Mouse (Mus musculus) megakaryocyte, embryonic 14.5 days (primary cell): ENCODE results near the gene Scamp4. TPM values are rescaled to one million over a fixed set of nuclear protein-coding genes. Genes with fewer than 3 reads are reported as not detected.
"Not testable (repeated sequence)": the region's sequence is repeated elsewhere in the genome, so short reads cannot be mapped to it uniquely, and the experiment has no call there.

ENCODE experiments used
- H3K27me3 ChIP-seq: replicated peaks from 2 replicates; pipeline ENCODE3; 2012; ENCODE audit warnings: inconsistent platforms
- H3K36me3 ChIP-seq: replicated peaks from 2 replicates; pipeline ENCODE3; 2012; ENCODE audit warnings: low read length, inconsistent platforms, mixed read lengths
- H3K4me1 ChIP-seq: 2 replicates; pipeline ENCODE4 v1.6.1; 2012; ENCODE audit warnings: inconsistent platforms
- H3K4me3 ChIP-seq: replicated peaks from 2 replicates; pipeline ENCODE3; 2012; ENCODE audit warnings: moderate library complexity, mild to moderate bottlenecking, inconsistent platforms
- H3K9me3 ChIP-seq: 2 replicates; pipeline ENCODE4 v1.6.1; 2012; ENCODE audit warnings: inconsistent platforms
- FLI1 ChIP-seq: IDR thresholded peaks from 2 replicates; pipeline ENCODE4 v1.6.1; 2012; ENCODE audit warnings: low read length, inconsistent platforms, mixed read lengths
- GATA1 ChIP-seq: IDR thresholded peaks from 3 replicates; pipeline ENCODE4 v1.6.1; 2012; ENCODE audit warnings: mixed read lengths, low read length, inconsistent platforms, borderline replicate concordance
- polyA plus RNA-seq: library from polyadenylated mRNA; stranded (reverse); fragments of >175 nt; gene quantifications from 2 replicates; pipeline ENCODE4 v1.2.3, GENCODE M21; 2012; ENCODE audit warnings: low replicate concordance; ENCODE audit not compliant: insufficient read depth

The Scamp4 gene
- polyA plus RNA-seq, 1 experiment: 31.4 TPM

GRCm38 (mm10) chr10:80589879-80590854 is 12.5 kb upstream of the Scamp4 start, which contains the start of gene Abhd17a:
TSS of gene Abhd17a (minus strand) at chr10:80590341.
- Histone ChIP-seq H3K4me3 (peak within 1 kb of the TSS; percentile 100), H3K27me3 (no peaks in the 10 kb centered on the region), H3K9me3 (no peaks in the 10 kb centered on the region), H3K36me3 (peaks cover 21% of the 10 kb centered on the region), H3K4me1 (peaks cover 52% of the 10 kb centered on the region)
- no peak for TF ChIP-seq GATA1
- peak; percentile 47; the same call in 1 of the 2 replicates for TF ChIP-seq FLI1

DNA sequence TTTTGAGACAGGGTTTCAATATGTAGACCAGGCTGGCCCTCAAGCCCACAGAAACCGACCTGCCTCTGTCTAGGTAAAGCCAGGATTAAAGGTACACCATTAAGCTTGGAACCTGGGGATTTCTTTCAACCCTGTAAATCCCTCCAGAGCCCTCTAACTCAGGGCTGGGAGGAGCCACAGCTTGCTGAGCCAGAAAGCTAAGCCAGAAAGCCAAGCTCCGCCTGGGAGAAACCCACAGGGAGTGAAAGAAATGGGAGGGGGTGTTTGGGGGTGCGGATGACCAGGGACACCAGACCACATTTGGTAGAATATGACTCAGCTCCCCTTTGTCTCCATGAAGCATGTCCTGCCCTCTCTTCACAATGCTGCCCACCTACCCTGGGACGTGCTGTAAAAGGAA is 6.4 kb upstream of the Scamp4 start:
- no peak for TF ChIP-seq GATA1
- TF ChIP-seq FLI1: no peak
- Histone ChIP-seq H3K4me1 (peaks cover 40% of the 10 kb centered on the region), H3K27me3 (no peaks in the 10 kb centered on the region), H3K4me3 (no peak overlapping the region), H3K36me3 (no peaks in the 10 kb centered on the region), H3K9me3 (peaks cover 5% of the 10 kb centered on the region; the same call in 1 of the 2 replicates)

DNA sequence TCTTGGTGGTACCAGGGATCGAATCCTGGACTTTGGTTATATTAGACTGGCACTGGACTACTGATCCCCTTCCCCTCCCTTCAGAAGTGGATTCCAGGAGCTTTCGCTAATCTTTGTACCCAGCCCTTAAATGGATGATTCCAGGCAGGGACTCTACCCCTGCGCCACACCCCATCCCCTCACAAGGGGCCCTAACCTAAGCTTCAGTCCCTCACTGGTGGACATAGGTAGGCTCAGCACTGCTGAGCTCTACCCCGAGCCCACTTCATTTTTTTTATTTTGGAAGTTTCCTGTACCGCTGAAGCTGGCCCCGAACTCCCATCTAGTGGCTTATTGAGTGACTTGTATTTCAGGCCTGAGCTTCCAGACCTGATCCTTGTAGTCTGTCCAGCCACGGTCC is 692 bp downstream of the Scamp4 start:
- TF ChIP-seq GATA1: no peak
- no peak for TF ChIP-seq FLI1
- H3K4me3 ChIP-seq: peak overlapping the region; percentile 100
- H3K27me3 ChIP-seq: no peaks in the 10 kb centered on the region
- H3K4me1 ChIP-seq: peaks cover 77% of the 10 kb centered on the region
- H3K9me3 ChIP-seq: peaks cover 5% of the 10 kb centered on the region; the same call in 1 of the 2 replicates
- peaks cover 26% of the 10 kb centered on the region for H3K36me3 ChIP-seq

GRCm38 (mm10) chr10:80604001-80604509 is 1.4 kb downstream of the Scamp4 start:
- no peaks in the 10 kb centered on the region for H3K27me3 ChIP-seq
- peak overlapping the region; percentile 100 for H3K4me3 ChIP-seq
- H3K36me3 ChIP-seq: peaks cover 33% of the 10 kb centered on the region
- H3K9me3 ChIP-seq: peaks cover 5% of the 10 kb centered on the region; the same call in 1 of the 2 replicates
- peaks cover 78% of the 10 kb centered on the region for H3K4me1 ChIP-seq
- no peak for TF ChIP-seq FLI1
- TF ChIP-seq GATA1: no peak

- H3K4me1 ChIP-seq: peaks cover 87% of the 10 kb centered on the region
- H3K36me3 ChIP-seq: peaks cover 43% of the 10 kb centered on the region
- H3K27me3 ChIP-seq: no peaks in the 10 kb centered on the region
- TF ChIP-seq GATA1: no peak
- no peak for TF ChIP-seq FLI1
- H3K9me3 ChIP-seq: no peaks in the 10 kb centered on the region
- peak overlapping the region; percentile 10 for H3K4me3 ChIP-seq
Measured at GRCm38 (mm10) chr10:80604988-80605387, 2.3 kb downstream of the Scamp4 start.

- H3K4me3 ChIP-seq: peak within 1 kb of the TSS; percentile 10
- peaks cover 44% of the 10 kb centered on the region for H3K36me3 ChIP-seq
- H3K27me3 ChIP-seq, H3K9me3 ChIP-seq: not testable (repeated sequence)
- peaks cover 94% of the 10 kb centered on the region for H3K4me1 ChIP-seq
Measured at GRCm38 (mm10) chr10:80605721-80606120, 3.0 kb downstream of the Scamp4 start, which contains the start of gene Gm49322. TSS of gene Gm49322 (plus strand) at chr10:80606021.

DNA sequence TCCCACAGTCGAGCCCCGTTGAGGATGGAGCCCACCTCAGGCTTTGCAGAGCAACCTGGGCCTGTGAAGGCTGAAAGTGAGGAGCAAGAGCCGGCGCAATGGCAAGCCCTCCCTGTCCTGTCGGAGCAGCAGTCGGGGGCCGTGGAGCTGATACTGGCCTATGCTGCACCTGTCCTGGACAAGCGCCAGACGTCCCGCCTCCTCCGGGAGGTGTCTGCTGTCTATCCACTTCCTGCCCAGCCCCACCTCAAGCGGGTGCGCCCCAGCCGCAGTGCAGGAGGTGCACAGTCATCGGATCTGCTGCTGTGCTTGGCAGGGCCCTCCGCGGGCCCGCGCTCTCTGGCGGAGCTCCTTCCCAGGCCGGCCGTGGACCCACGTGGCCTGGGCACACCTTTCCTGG is 3.6 kb downstream of the Scamp4 start:
- no peak for TF ChIP-seq GATA1
- no peak for TF ChIP-seq FLI1
- Histone ChIP-seq H3K36me3 (peaks cover 44% of the 10 kb centered on the region), H3K4me1 (peaks cover 94% of the 10 kb centered on the region), H3K9me3 (no peaks in the 10 kb centered on the region), H3K4me3 (no peak overlapping the region), H3K27me3 (no peaks in the 10 kb centered on the region)

GRCm38 (mm10) chr10:80606737-80607350 is 4.2 kb downstream of the Scamp4 start:
- H3K4me3 ChIP-seq: no peak overlapping the region
- H3K27me3 ChIP-seq: no peaks in the 10 kb centered on the region
- H3K9me3 ChIP-seq: no peaks in the 10 kb centered on the region
- TF ChIP-seq FLI1: no peak
- TF ChIP-seq GATA1: no peak
- H3K4me1 ChIP-seq: peaks cover 94% of the 10 kb centered on the region
- H3K36me3 ChIP-seq: peaks cover 44% of the 10 kb centered on the region

GRCm38 (mm10) chr10:80608435-80608834 is 5.8 kb downstream of the Scamp4 start:
- TF ChIP-seq GATA1 (no peak), FLI1 (no peak)
- Histone ChIP-seq H3K36me3 (peaks cover 54% of the 10 kb centered on the region), H3K27me3 (no peaks in the 10 kb centered on the region), H3K4me1 (peaks cover 89% of the 10 kb centered on the region), H3K4me3 (no peak overlapping the region), H3K9me3 (no peaks in the 10 kb centered on the region)
